Mouse (Mus musculus): Measurements from ENCODE around the gene Pax3. TPM values are rescaled to one million over a fixed set of nuclear protein-coding genes. Genes with fewer than 3 reads are reported as not detected.

The Pax3 gene
- total RNA-seq (2014; fragmentation: Nextera tagmentation) (22.1 and 22.9 TPM in 2 replicates), total RNA-seq (2017) (8.5 and 11.4 TPM in 2 replicates), polyA plus RNA-seq (2012) (7.4 and 7.9 TPM in 2 replicates)

DNA sequence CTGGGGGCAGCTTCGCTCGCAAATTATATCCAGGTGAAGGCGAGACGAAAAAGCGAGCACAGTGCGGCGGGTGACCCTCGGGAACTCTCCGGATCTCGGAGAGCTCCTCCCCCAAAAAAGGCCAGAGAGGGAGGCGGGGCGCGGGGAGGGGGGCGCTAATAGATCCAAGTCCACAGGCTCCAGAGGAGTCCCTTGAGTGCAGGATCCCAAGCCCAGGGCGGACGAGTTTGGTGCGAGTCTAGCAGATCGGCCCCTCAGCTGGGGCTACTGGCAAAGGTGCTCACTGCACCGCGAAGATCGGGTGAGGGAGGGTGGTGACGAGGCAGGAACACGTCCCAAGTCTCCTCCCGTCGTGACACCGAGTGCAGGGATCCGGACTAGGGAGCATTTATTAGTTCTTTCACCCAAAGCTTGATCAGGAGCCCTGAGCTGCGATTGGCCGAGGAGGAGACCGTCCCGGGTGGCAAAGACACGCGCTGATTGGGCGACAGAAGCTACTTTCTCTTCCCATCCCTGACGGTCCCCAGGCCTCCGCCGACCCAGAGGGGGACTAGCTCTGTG lies at the start of gene Pax3:
Gene Pax3, minus strand, starts transcription at position 384 of the 561 bp plus-strand sequence.
- Histone ChIP-seq H3K36me3 (replicated peaks) (peaks cover 13% of the 10 kb centered on the region), H3K27me3 (ENCODE audit: insufficient read depth, low read length) (peaks cover 55% of the 10 kb centered on the region), H3K9me3 (replicated peaks) (peaks cover 29% of the 10 kb centered on the region), H3K4me3 (ENCODE audit: low read depth, low read length) (peak within 1 kb of the TSS; percentile 73), H3K4me1 (ENCODE audit: insufficient read depth, low read depth, low read length) (peaks cover 37% of the 10 kb centered on the region)
- no peak for TF ChIP-seq TAL1 (conservative IDR thresholded peaks at IDR 0.05; ENCODE audit: low read depth, low read length)
- no peak for TF ChIP-seq GATA2 (IDR thresholded peaks at IDR 0.05; ENCODE audit: borderline replicate concordance, low read depth, low read length)
- TF ChIP-seq GATA1 (IDR thresholded peaks at IDR 0.05; ENCODE audit: borderline replicate concordance, low read length) = no peak
- no peak for TF ChIP-seq CTCF (IDR thresholded peaks at IDR 0.05; ENCODE audit: low read depth, low read length)
- no peak for TF ChIP-seq POLR2AphosphoS5 (IDR thresholded peaks at IDR 0.05; ENCODE audit: insufficient replicate concordance, low read depth, low read length)
- peak; percentile 80 for DNase-seq (ENCODE audit: low spot score)
- ATAC-seq (ENCODE audit: extremely low read depth, insufficient number of reproducible peaks, low FRiP score, poor library complexity, severe bottlenecking) = peak; percentile 80

DNA sequence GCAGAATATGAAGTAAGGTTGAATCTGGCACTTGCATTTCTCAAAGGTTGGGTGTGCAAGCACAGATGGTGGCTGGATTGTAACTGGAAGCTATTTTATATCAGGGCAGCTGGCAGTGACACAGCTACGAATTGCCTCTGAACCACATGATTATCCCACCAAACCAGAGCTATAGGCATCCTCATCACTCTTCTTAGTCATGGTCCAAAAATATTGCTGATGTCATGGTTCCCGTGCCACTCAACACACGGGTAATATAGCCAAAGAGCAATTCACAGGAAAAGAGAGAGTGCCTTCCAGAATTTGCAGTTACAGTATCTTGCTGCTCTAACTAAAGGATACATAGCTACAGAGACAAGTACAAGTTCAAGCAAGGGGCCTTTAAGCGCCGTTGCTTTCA lies 37.4 kb upstream of the Pax3 start:
- ATAC-seq (ENCODE audit: extremely low read depth, insufficient number of reproducible peaks, low FRiP score, poor library complexity, severe bottlenecking) (no peak), DNase-seq (ENCODE audit: low spot score) (no peak)
- Histone ChIP-seq H3K4me3 (ENCODE audit: low read depth, low read length) (no peak overlapping the region), H3K4me1 (ENCODE audit: insufficient read depth, low read depth, low read length) (no peaks in the 10 kb centered on the region), H3K9me3 (replicated peaks) (peaks cover 3% of the 10 kb centered on the region; the same call in 1 of the 2 replicates), H3K36me3 (replicated peaks) (no peaks in the 10 kb centered on the region), H3K27me3 (ENCODE audit: insufficient read depth, low read length) (peaks cover 6% of the 10 kb centered on the region; the same call in 1 of the 2 replicates)
- TF ChIP-seq TAL1 (conservative IDR thresholded peaks at IDR 0.05; ENCODE audit: low read depth, low read length) = no peak
- TF ChIP-seq GATA1 (IDR thresholded peaks at IDR 0.05; ENCODE audit: borderline replicate concordance, low read length) = no peak
- TF ChIP-seq POLR2AphosphoS5 (IDR thresholded peaks at IDR 0.05; ENCODE audit: insufficient replicate concordance, low read depth, low read length) = no peak
- TF ChIP-seq CTCF (IDR thresholded peaks at IDR 0.05; ENCODE audit: low read depth, low read length) = no peak
- no peak for TF ChIP-seq GATA2 (IDR thresholded peaks at IDR 0.05; ENCODE audit: borderline replicate concordance, low read depth, low read length)

DNA sequence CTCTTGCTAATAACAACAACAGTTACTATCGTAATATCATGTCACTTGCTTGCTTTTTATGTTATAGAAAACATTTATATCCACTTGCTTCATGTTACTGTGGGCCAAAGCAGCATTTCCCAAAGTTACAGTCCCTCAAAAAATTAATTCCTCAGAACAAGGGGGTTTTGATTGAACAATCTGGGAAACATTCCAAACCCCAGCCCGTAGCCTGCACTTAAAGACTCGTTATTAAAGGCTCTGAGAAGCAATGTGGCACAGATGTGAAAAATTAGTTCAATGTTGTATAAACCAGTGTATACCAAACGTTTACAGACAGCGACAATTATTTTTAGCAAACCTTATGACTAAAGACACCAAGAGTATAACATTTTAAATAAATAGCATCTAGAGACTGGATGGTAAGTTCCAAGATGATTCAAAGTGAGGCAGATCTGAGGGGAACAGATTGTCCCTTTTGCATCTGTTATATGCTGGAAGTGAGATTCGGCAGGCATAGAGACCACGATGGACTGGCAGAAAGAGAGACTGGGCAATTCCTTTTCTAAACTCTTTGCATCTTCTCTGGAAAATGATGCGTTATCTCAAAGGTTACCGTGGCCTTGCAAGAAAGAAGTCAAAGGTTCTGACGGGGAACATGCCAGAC lies 35.1 kb upstream of the Pax3 start:
- Histone ChIP-seq H3K4me3 (ENCODE audit: low read depth, low read length) (no peak overlapping the region), H3K27me3 (ENCODE audit: insufficient read depth, low read length) (peaks cover 10% of the 10 kb centered on the region), H3K4me1 (ENCODE audit: insufficient read depth, low read depth, low read length) (no peaks in the 10 kb centered on the region), H3K36me3 (replicated peaks) (no peaks in the 10 kb centered on the region), H3K9me3 (replicated peaks) (peaks cover 3% of the 10 kb centered on the region; the same call in 1 of the 2 replicates)
- TF ChIP-seq CTCF (IDR thresholded peaks at IDR 0.05; ENCODE audit: low read depth, low read length) (no peak), GATA2 (IDR thresholded peaks at IDR 0.05; ENCODE audit: borderline replicate concordance, low read depth, low read length) (no peak), POLR2AphosphoS5 (IDR thresholded peaks at IDR 0.05; ENCODE audit: insufficient replicate concordance, low read depth, low read length) (no peak), TAL1 (conservative IDR thresholded peaks at IDR 0.05; ENCODE audit: low read depth, low read length) (no peak), GATA1 (IDR thresholded peaks at IDR 0.05; ENCODE audit: borderline replicate concordance, low read length) (no peak)
- DNase-seq (ENCODE audit: low spot score) (no peak), ATAC-seq (ENCODE audit: extremely low read depth, insufficient number of reproducible peaks, low FRiP score, poor library complexity, severe bottlenecking) (no peak)

DNA sequence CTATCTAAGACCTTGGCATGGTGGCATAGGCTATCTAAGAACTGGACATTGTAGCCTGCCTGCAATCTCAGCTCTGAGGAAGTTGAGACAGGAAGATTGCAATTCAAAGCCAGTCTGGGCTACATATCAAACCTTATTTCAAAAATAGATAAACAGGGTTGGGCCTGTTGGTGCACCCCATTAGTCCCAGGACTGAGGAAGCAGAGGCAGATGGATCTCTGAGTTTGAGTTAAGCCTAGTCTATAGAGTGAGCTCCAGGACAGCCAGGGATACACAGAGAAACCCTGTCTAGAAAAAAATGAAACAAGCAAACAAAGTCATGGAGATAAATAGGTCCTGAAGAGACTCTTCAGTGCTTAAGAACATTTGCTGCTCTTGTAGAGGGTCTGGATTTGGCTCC lies 32.9 kb upstream of the Pax3 start:
- no peak for ATAC-seq (ENCODE audit: extremely low read depth, insufficient number of reproducible peaks, low FRiP score, poor library complexity, severe bottlenecking)
- Histone ChIP-seq H3K4me1 (ENCODE audit: insufficient read depth, low read depth, low read length) (no peaks in the 10 kb centered on the region), H3K36me3 (replicated peaks) (no peaks in the 10 kb centered on the region)

DNA sequence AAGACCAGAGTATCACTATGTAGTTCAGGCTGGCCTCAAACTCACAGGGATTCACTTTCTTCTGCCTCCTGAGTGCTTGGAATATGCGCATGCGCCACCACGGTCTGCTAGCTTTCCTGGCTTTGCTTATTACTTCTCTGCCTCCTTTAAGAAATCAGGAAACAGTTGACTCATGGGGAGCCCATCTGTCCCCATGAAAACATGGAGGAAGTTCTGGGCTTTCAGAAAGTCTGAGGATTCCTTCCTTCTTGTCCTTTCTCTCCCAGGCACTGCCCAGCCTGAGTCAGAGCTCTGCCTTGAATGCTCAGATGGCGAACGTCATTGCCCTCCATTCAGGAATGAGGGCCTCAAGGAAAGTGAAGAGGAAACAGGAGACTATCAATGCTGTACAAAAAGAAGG lies 31.8 kb upstream of the Pax3 start:
- DNase-seq (ENCODE audit: low spot score) = no peak
- TF ChIP-seq GATA2 (IDR thresholded peaks at IDR 0.05; ENCODE audit: borderline replicate concordance, low read depth, low read length) (no peak), GATA1 (IDR thresholded peaks at IDR 0.05; ENCODE audit: borderline replicate concordance, low read length) (no peak), TAL1 (conservative IDR thresholded peaks at IDR 0.05; ENCODE audit: low read depth, low read length) (no peak), CTCF (IDR thresholded peaks at IDR 0.05; ENCODE audit: low read depth, low read length) (no peak)
- no peak overlapping the region for H3K4me3 ChIP-seq (ENCODE audit: low read depth, low read length)
- H3K27me3 ChIP-seq (ENCODE audit: insufficient read depth, low read length) = peaks cover 5% of the 10 kb centered on the region
- H3K4me1 ChIP-seq (ENCODE audit: insufficient read depth, low read depth, low read length) = no peaks in the 10 kb centered on the region
- no peak for ATAC-seq (ENCODE audit: extremely low read depth, insufficient number of reproducible peaks, low FRiP score, poor library complexity, severe bottlenecking)
- H3K36me3 ChIP-seq (replicated peaks) = no peaks in the 10 kb centered on the region
- H3K9me3 ChIP-seq (replicated peaks) = 0 out of 2 replicates have a peak, but pooled peaks cover 2% of the 10 kb centered on the region

More for the DNA sequence above, 32.9 kb upstream of the Pax3 start:
- no peak for DNase-seq (ENCODE audit: low spot score)
- no peak overlapping the region for H3K4me3 ChIP-seq (ENCODE audit: low read depth, low read length)
- no peak for TF ChIP-seq GATA2 (IDR thresholded peaks at IDR 0.05; ENCODE audit: borderline replicate concordance, low read depth, low read length)
- TF ChIP-seq GATA1 (IDR thresholded peaks at IDR 0.05; ENCODE audit: borderline replicate concordance, low read length) = no peak
- no peak for TF ChIP-seq POLR2AphosphoS5 (IDR thresholded peaks at IDR 0.05; ENCODE audit: insufficient replicate concordance, low read depth, low read length)
- H3K27me3 ChIP-seq (ENCODE audit: insufficient read depth, low read length) = peaks cover 10% of the 10 kb centered on the region
- H3K9me3 ChIP-seq (replicated peaks) = 0 out of 2 replicates have a peak, but pooled peaks cover 2% of the 10 kb centered on the region

DNA sequence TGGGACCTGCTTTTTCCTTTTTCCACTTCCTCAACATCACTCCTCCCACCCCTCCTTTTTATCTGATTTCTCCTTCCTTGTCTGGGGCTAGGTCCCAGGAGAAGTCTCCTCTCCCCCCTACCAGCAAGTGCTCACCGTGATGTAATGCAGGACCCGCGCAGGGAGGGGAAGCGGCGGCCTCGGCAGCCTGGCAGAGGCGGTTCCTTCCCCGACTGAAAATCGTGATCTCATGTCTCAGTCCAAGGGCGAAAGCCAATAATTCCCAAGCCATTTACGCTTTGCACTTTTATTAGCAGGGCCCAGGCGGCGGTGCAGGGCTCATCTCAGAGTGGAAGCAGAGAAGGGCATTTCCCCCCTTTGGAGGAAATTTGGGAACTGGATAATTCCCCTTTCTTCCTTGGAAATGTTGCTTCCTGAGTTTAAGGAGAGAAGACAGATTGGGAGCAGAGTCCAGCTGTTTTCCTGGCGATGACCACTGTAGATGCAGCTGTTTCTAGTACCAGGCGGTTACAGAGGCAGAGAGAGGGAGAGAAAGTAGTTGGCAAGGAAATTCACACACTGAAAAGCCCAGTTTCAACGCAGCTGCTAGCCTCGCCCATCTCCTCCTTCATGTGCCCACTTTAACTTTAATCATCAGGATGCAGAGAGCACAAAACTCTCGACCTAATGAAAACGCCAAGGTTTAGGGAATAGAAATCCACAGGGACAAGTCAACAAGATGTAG lies 21.3 kb upstream of the Pax3 start:
- peaks cover 23% of the 10 kb centered on the region for H3K9me3 ChIP-seq (replicated peaks)
- H3K36me3 ChIP-seq (replicated peaks) = no peaks in the 10 kb centered on the region
- peaks cover 4% of the 10 kb centered on the region; the same call in 1 of the 2 replicates for H3K4me1 ChIP-seq (ENCODE audit: insufficient read depth, low read depth, low read length)
- peaks cover 23% of the 10 kb centered on the region for H3K27me3 ChIP-seq (ENCODE audit: insufficient read depth, low read length)
- H3K4me3 ChIP-seq (ENCODE audit: low read depth, low read length) = no peak overlapping the region
- TF ChIP-seq CTCF (IDR thresholded peaks at IDR 0.05; ENCODE audit: low read depth, low read length) (no peak), TAL1 (conservative IDR thresholded peaks at IDR 0.05; ENCODE audit: low read depth, low read length) (no peak), GATA2 (IDR thresholded peaks at IDR 0.05; ENCODE audit: borderline replicate concordance, low read depth, low read length) (no peak), GATA1 (IDR thresholded peaks at IDR 0.05; ENCODE audit: borderline replicate concordance, low read length) (no peak), POLR2AphosphoS5 (IDR thresholded peaks at IDR 0.05; ENCODE audit: insufficient replicate concordance, low read depth, low read length) (no peak)
- DNase-seq (ENCODE audit: low spot score) = no peak
- no peak for ATAC-seq (ENCODE audit: extremely low read depth, insufficient number of reproducible peaks, low FRiP score, poor library complexity, severe bottlenecking)
